Mouse (Mus musculus): ENCODE results near the gene Rasgef1a. TPM values are rescaled to one million over a fixed set of nuclear protein-coding genes. Genes with fewer than 3 reads are reported as not detected.

The Rasgef1a gene
- total and polyA plus RNA-seq, 2 experiments from 2014 or later: 6.5 to 14.3 TPM

DNA sequence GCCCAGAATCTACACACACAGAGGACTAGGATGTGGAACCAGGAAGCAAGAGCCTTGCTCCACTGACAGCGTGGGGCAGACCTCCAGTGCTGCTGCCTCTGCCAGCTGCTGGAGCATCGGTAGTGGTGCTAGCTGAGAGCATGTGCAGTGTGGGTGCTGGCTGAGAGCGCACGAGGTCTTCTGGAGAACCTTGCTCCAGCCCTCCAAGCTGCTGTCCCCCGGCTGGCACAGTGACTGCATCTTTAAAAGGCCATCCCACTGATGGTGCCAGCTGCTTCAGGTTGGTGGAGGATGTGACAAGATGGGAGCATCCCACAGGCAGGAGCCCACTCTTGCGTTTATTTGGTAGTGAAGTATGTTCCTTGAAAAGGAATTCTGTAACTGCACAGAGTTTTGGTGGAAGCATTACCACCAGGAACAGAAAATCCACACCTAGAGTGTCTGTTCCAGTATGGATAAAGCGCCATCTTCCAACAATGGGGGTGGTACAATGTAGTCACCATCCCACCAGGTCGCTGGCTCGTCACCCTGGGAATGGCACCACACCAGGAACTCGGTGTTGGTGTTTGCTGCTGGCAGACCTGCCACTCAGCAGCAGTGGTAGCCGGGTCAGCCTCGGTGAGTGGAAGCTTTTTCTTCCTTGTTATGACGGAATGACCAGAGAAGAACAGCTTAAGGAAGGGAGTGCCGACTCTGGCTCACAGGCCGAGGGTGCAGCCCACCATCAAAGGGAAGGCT, 11.8 kb downstream of the Rasgef1a start:
- no peak for ATAC-seq
- H3K9ac ChIP-seq (replicated peaks; ENCODE audit: low read length): no peak overlapping the region
- no peak overlapping the region for H3K27ac ChIP-seq
- H3K4me2 ChIP-seq (ENCODE audit: low read depth, low read length): no peak overlapping the region
- H3K27me3 ChIP-seq (ENCODE audit: insufficient read depth, low read length): no peaks in the 10 kb centered on the region
- no peaks in the 10 kb centered on the region for H3K36me3 ChIP-seq (ENCODE audit: insufficient read depth, low read length)
- H3K9me3 ChIP-seq (ENCODE audit: low read length): no peaks in the 10 kb centered on the region
- no peak overlapping the region for H3K4me3 ChIP-seq (ENCODE audit: low read length)
- 0 out of 2 replicates have a peak, but pooled peaks cover 6% of the 10 kb centered on the region for H3K4me1 ChIP-seq (ENCODE audit: insufficient read depth, low read length)
- WGBS: 62% methylated on average over 15 of the region's 15 CpGs
- no peak for DNase-seq (ENCODE audit: low spot score)
- TF ChIP-seq CTCF (IDR thresholded peaks at IDR 0.05; ENCODE audit: low read depth): no peak

DNA sequence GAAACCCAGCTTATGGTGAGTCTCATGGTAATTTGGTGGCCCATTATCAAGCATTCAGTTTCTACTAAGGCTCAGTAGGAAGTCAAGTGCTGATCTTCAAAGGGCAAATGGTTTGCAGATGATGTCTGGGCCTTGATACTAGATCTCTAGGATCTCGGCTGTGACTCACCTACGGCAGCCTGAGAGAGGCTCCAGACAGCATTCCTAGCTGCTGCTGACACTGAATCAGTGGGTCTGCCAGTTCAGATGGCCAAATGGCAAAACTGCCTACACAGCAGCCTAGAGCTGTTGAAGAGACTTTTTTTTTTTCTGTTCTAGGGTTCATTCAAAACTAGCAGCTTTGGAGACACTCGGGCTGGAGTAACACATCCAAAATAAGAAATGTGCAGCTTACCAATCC, 15.8 kb downstream of the Rasgef1a start:
- Histone ChIP-seq H3K9me3 (ENCODE audit: low read length) (no peaks in the 10 kb centered on the region), H3K4me3 (ENCODE audit: low read length) (no peak overlapping the region), H3K4me2 (ENCODE audit: low read depth, low read length) (no peak overlapping the region), H3K27me3 (ENCODE audit: insufficient read depth, low read length) (no peaks in the 10 kb centered on the region), H3K27ac (no peak overlapping the region), H3K4me1 (ENCODE audit: insufficient read depth, low read length) (no peaks in the 10 kb centered on the region), H3K9ac (replicated peaks; ENCODE audit: low read length) (no peak overlapping the region), H3K36me3 (ENCODE audit: insufficient read depth, low read length) (no peaks in the 10 kb centered on the region)
- ATAC-seq (no peak), DNase-seq (ENCODE audit: low spot score) (no peak)
- TF ChIP-seq CTCF (IDR thresholded peaks at IDR 0.05; ENCODE audit: low read depth): no peak
- whole genome bisulfite sequencing: 92% methylated on average over 3 of the region's 3 CpGs

DNA sequence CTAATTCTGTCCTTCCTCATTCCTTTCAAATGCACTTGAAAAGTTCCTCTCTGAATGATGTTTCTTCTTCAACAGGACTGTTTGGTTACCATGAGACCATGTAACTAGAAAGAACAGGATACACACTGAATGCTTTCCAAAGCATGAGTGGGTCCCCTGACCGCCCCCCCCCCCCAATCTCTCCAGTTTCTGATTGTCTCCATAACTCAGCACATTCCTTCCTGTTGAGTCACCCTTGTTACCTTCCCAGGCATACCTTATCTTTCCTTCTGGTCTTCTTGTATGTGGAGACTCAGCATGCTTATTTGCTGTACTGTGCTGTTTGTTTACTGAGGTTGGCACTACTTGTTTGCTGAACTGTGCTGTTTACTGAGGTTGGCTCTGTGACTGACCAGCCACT, 20.2 kb downstream of the Rasgef1a start:
- Histone ChIP-seq H3K9ac (replicated peaks; ENCODE audit: low read length) (no peak overlapping the region), H3K4me2 (ENCODE audit: low read depth, low read length) (no peak overlapping the region), H3K27me3 (ENCODE audit: insufficient read depth, low read length) (no peaks in the 10 kb centered on the region), H3K4me1 (ENCODE audit: insufficient read depth, low read length) (no peaks in the 10 kb centered on the region), H3K36me3 (ENCODE audit: insufficient read depth, low read length) (no peaks in the 10 kb centered on the region), H3K27ac (no peak overlapping the region), H3K4me3 (ENCODE audit: low read length) (no peak overlapping the region), H3K9me3 (ENCODE audit: low read length) (no peaks in the 10 kb centered on the region)
- DNase-seq (ENCODE audit: low spot score) (no peak), ATAC-seq (no peak)
- 75% methylated on average over 1 of the region's 1 CpGs for WGBS
- TF ChIP-seq CTCF (IDR thresholded peaks at IDR 0.05; ENCODE audit: low read depth): no peak

DNA sequence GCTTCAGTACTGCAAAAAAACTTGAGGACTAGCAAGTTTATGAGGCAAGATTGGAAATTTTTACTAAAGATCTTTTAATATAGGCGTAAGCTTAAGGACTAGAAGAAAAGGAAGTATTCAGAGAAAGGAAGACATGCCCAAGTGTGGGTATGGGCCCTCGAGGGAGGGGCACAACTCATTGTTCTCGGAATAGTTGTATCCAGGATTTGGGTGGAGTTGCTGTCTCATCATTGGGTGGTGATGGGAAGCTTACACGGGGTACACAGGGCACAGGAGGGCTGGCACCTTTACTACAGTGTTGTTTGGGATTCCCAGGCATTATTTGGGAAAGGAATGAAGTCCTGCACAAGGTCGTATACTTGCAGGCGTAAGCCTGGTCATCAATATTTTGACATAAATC, 24.4 kb downstream of the Rasgef1a start:
- no peaks in the 10 kb centered on the region for H3K36me3 ChIP-seq (ENCODE audit: insufficient read depth, low read length)
- H3K9ac ChIP-seq (replicated peaks; ENCODE audit: low read length): no peak overlapping the region
- H3K27me3 ChIP-seq (ENCODE audit: insufficient read depth, low read length): no peaks in the 10 kb centered on the region
- TF ChIP-seq CTCF (IDR thresholded peaks at IDR 0.05; ENCODE audit: low read depth): no peak
- 71% methylated on average over 6 of the region's 6 CpGs for WGBS
- H3K4me2 ChIP-seq (ENCODE audit: low read depth, low read length): no peak overlapping the region
- DNase-seq (ENCODE audit: low spot score) (no peak), ATAC-seq (no peak)
- no peaks in the 10 kb centered on the region for H3K4me1 ChIP-seq (ENCODE audit: insufficient read depth, low read length)
- H3K4me3 ChIP-seq (ENCODE audit: low read length): no peak overlapping the region
- no peak overlapping the region for H3K27ac ChIP-seq
- no peaks in the 10 kb centered on the region for H3K9me3 ChIP-seq (ENCODE audit: low read length)

DNA sequence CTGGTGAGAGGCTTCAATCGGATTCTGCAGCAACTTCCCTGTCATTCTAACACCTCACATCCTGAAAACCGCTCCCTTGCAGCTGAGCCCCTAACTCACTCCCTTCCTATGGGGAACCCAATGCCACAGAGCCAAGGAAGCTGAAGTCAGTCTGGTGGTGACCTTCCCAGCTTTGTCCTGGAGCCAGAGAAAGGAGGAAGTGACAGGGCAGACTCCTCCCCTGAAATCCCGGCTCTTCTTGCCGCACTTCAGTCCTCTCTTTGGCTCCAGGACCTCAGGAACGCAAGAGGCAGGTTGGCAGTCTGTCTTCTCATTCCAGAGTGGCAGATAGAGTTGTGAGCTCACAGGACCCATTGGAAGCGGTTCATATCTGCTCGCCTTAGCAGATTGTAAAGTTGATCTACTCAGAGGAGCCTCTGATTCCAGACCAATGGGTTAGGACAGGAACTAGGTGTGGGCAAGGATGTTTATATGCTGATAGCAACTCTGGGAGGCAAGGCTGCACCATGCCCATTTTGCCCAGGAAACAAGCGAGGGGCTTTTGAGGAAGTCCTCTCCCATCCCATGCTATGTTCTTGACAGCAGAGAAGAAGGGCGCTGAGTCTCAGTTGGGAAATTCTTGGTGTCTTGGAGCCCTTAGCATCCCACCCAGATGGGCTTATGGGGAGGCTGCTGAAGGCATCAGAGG, 25.0 kb downstream of the Rasgef1a start:
- Histone ChIP-seq H3K4me1 (ENCODE audit: insufficient read depth, low read length) (no peaks in the 10 kb centered on the region), H3K9ac (replicated peaks; ENCODE audit: low read length) (no peak overlapping the region), H3K36me3 (ENCODE audit: insufficient read depth, low read length) (no peaks in the 10 kb centered on the region), H3K9me3 (ENCODE audit: low read length) (no peaks in the 10 kb centered on the region), H3K4me2 (ENCODE audit: low read depth, low read length) (no peak overlapping the region), H3K4me3 (ENCODE audit: low read length) (no peak overlapping the region), H3K27ac (no peak overlapping the region), H3K27me3 (ENCODE audit: insufficient read depth, low read length) (no peaks in the 10 kb centered on the region)
- TF ChIP-seq CTCF (IDR thresholded peaks at IDR 0.05; ENCODE audit: low read depth): no peak
- WGBS: 84% methylated on average over 9 of the region's 9 CpGs
- no peak for DNase-seq (ENCODE audit: low spot score)
- ATAC-seq: no peak

DNA sequence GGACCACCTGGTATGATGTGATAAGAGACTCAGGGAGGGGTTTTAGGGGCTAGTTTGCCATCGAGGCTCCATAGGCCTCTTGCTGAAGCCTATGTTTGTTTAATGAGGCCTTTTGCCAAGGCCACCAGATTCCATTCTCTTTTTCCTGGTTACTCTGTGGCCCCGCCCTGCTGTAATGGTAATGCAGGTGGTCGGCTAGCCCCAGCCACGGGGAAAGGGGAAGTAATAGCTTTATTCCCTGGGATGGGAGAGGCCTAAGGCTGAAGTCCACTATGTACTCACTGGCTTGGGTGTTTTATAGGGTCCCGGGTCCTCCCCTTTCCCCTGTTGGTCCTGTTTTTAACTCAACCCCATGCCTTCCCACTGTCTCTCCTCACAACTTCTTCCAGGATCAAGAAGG, 25.6 kb downstream of the Rasgef1a start:
- DNase-seq (ENCODE audit: low spot score) (no peak), ATAC-seq (no peak)
- H3K27me3 ChIP-seq (ENCODE audit: insufficient read depth, low read length): no peaks in the 10 kb centered on the region
- no peaks in the 10 kb centered on the region for H3K9me3 ChIP-seq (ENCODE audit: low read length)
- 69% methylated on average over 5 of the region's 5 CpGs for WGBS
- H3K36me3 ChIP-seq (ENCODE audit: insufficient read depth, low read length): no peaks in the 10 kb centered on the region
- no peak overlapping the region for H3K4me2 ChIP-seq (ENCODE audit: low read depth, low read length)
- no peaks in the 10 kb centered on the region for H3K4me1 ChIP-seq (ENCODE audit: insufficient read depth, low read length)
- H3K9ac ChIP-seq (replicated peaks; ENCODE audit: low read length): no peak overlapping the region
- no peak for TF ChIP-seq CTCF (IDR thresholded peaks at IDR 0.05; ENCODE audit: low read depth)
- H3K4me3 ChIP-seq (ENCODE audit: low read length): no peak overlapping the region
- H3K27ac ChIP-seq: no peak overlapping the region

DNA sequence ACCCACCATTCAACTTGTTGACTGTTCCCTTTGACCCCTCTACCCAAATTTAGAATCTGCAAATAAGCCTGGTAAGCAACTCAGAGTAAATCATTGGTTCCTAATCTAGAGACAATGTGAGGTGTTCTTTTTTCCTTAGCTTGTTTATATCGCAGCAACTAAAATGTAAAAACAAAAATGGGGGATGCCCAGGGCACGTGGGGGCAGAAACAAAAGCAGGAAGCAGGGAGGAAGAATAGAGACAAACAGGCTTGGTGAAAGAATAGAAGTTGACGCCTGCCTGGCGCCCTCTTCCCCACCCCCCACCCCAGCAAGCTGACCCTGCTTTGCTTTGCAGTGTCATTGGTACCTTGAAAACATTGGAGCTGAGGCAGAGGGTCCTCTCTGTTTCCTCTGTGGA, 33.9 kb downstream of the Rasgef1a start:
- WGBS: 39% methylated on average over 4 of the region's 4 CpGs
- no peaks in the 10 kb centered on the region for H3K36me3 ChIP-seq (ENCODE audit: insufficient read depth, low read length)
- no peak overlapping the region for H3K27ac ChIP-seq
- DNase-seq (ENCODE audit: low spot score) (no peak), ATAC-seq (no peak)
- no peaks in the 10 kb centered on the region for H3K4me1 ChIP-seq (ENCODE audit: insufficient read depth, low read length)
- H3K4me3 ChIP-seq (ENCODE audit: low read length): no peak overlapping the region
- TF ChIP-seq CTCF (IDR thresholded peaks at IDR 0.05; ENCODE audit: low read depth): no peak
- H3K9me3 ChIP-seq (ENCODE audit: low read length): no peaks in the 10 kb centered on the region
- H3K9ac ChIP-seq (replicated peaks; ENCODE audit: low read length): no peak overlapping the region
- H3K4me2 ChIP-seq (ENCODE audit: low read depth, low read length): no peak overlapping the region
- H3K27me3 ChIP-seq (ENCODE audit: insufficient read depth, low read length): no peaks in the 10 kb centered on the region

Measured in hindbrain, postnatal 0 days (tissue).